Mouse (Mus musculus) heart, adult 8-10 months (tissue): ENCODE data around the gene Tmem189. TPM values are rescaled to one million over a fixed set of nuclear protein-coding genes. Genes with fewer than 3 reads are reported as not detected.
"Not testable (repeated sequence)": the region's sequence is repeated elsewhere in the genome, so short reads cannot be mapped to it uniquely, and the experiment has no call there.

Experiments
- DNase-seq: peaks from one replicate; pipeline ENCODE4 v3.0.0; 2022; ENCODE audit warnings: low spot score
- total RNA-seq, 4 experiments: library from RNA; stranded (reverse); gene quantifications; 2 replicates each; pipeline ENCODE4 v1.2.4; 2022

Tmem189 gene
- total RNA-seq, 4 experiments from 2014 or later = 22.6 to 26.6 (median 23.4) TPM

DNA sequence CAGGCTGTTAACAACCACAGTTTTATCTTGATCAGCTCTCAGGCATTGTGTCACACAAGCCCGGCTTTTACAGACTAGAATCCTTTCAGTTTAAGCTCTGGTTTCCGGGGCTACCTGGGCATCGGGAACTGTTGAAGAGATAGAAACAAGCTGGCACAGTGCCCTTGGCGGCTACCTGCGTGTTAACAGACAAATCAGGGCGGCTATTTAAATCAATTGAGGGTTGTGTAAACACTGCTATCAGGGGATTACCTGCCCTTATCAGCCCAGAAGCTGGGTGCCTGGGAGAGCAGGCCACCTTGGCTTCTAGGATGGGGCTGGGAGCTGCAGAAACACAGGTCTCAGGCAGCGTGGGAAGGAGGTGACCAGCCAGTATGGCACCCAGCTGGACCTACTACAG, 36.9 kb downstream of the Tmem189 start:
- DNase-seq = no peak

DNA sequence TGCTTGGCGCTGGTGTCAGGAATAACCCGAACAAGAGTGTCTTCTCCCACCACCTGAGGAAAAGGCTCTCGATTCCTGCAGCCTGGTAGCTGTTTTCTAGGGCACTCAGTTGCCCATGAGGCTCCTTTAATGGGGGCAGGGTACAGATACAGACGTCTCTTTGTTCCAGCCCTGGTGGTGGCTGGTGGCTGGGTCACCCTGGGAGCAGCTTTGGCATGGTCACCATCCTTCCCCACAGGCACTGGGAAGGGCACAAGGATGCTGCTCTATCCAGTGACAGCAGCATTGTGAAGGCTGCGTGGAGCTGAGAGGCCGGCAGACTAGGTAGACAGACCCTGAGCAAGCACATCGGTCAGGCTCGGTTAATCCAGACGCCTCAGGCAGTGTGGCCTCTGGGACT, 38.0 kb downstream of the Tmem189 start:
- no peak for DNase-seq

DNA sequence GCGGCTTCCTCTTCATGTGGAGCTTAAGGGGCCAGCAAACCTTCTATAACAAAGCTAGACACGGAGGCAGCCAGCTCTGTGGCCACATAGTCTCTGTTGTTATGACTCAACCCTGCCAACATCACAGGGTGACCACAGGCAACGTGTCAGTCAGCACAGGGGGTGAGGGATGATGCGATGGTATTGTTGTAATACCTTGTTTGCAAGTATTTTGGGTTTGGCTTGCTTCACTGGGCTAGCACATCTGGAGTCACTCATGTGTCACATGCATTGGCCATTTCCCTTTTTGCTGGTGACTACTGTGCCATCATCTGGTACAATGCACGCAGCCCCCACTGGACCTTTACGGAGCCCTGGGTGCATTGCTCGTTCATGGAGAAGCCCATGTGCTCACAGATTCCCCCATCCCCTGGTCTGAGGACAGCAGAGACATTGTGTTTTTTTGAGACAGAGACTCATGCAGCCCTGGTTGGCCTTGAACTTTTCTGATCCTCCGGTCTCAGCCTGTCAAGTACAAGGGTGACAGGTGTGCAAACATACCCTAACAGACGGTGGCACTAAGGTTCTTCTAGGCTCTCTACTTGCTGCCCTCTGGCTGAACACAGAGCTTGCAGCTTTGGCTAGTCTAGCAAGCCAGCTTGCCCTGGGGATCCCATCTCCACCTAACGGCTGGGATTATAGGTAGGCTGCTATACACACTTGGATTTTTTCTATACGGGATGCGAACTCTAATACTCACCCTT, 40.2 kb downstream of the Tmem189 start:
- no peak for DNase-seq

DNA sequence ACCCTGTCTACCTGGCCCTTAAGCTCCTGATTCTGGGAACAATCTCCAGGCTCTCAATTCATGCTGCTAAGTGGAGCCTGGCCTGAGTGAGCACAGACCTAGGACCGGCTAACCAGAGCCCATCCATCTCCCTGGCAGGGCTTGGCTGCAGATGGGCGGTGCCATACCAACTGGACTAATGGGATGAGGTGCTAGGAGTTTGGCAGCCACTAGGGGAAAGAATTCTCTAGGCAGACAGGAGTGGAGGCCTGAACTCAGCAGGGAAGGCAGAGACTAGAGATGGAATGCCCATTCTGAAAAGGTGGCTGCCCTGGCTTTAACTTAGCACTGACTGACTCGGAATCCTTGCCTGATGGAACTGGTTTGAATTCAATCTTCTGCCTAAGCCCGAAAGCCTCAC, 43.2 kb downstream of the Tmem189 start:
- no peak for DNase-seq

GRCm38 (mm10) chr2:167643356-167644052, 46.1 kb downstream of the Tmem189 start:
- DNase-seq = not testable (repeated sequence)

- DNase-seq = no peak
Observed at GRCm38 (mm10) chr2:167642164-167642563, 47.5 kb downstream of the Tmem189 start.

- DNase-seq = no peak
Observed at GRCm38 (mm10) chr2:167641337-167641736, 48.3 kb downstream of the Tmem189 start.

- no peak for DNase-seq
Observed at GRCm38 (mm10) chr2:167640279-167640678, 49.3 kb downstream of the Tmem189 start.

GRCm38 (mm10) chr2:167634865-167635512, 54.6 kb downstream of the Tmem189 start:
- DNase-seq = no peak

- peak; percentile 97 for DNase-seq
Observed at GRCm38 (mm10) chr2:167634338-167634770, 55.3 kb downstream of the Tmem189 start.

DNA sequence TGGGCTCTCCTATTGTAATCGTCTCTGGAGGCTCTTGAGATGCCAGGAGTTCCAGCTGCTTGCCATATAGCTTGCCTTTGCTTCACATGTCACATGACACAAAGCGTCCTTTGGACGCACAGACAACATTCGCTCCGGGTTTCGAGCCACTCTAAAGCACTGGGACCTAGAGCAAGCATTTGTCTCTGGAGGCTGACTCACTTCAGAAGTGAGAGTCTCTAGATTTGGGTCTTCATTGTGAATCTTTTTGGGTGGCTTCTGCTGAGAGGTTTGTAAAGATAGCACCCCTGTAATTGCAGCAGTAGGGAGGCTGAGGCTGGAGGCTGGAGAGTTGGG, 56.1 kb downstream of the Tmem189 start:
- DNase-seq = no peak

DNA sequence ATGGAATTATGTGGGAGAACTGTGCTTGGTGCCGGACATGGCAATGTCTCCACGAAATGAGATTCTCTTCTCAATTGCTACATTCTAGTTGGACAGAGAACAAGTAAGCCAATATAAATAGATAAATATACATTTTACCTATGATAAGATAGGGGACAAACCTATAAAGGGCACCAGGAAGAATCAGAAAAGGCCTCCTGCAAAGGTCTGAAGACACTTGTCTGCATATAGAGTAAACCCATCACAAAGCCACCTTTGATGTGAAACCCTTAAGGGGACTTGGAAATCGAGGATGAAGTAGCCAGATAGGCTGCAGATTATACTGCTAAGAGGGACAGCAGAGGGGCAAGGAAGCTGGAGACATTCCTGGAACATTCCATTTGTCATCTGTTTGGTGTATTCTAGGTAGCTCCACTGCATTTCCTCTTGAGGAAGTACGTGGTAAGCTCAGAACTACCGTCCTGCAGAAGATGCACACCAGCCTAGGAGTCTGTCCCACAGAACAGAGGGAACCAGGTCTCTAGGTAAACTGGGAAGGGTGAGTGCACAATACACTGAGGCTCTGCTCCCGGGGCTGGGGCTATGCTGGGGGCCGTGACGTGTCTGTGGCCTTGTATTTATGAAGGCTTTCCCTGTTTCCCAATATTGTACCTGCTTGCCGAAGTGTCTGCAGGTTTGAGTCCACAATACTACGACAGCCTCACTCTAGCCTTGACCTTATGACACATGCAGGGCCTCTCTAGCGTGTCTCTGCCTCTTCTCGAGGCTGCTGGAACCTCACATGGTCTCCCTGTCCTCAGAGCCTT, 56.7 kb downstream of the Tmem189 start:
- DNase-seq = no peak

DNA sequence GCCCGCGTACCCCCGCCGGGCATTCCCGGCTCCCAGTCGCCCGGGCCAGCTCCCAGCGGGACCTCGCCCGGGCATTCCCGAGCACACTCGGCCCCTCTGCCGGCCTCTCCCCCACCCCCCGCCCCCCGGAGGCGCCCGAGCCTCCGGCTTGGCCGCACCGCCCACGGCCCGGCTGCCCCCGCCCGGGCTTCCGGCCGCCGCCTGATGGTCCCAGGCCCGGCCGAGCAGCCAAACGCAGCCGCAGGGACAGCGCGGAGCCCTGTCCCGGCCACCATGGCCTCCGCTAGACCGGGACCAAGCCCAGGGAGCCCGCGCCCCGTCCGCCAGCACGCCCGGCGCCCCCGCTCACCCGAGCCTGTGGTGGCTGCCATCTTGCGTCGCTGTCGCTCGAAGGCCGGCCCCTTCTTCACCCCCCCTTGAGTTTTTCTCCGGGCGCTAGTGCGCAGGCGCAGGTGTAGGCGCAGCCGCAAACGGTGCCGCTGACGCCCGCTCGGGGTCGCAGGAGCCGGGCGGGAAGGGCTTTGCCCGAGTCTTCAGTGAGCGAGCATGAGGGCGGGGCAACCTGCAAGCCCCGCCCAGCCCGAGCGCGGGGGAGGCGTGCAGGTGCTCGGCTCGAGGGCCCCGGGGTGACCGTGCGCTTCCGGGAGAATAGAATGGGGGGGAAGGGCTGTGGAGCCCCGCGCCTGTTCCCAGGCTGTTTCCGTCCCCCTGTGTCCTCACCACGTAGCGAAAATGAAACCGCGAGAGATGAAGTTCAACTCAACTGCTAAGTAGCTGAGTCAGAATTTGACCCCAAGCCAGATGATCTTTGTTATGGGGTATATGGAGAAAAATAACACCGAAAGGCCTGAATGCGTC, 57.8 kb downstream of the Tmem189 start, which contains the start of gene Ube2v1:
TSS of gene Ube2v1 (minus strand) at position 505 of the 858 bp plus-strand sequence.
- peak; percentile 96 for DNase-seq

DNA sequence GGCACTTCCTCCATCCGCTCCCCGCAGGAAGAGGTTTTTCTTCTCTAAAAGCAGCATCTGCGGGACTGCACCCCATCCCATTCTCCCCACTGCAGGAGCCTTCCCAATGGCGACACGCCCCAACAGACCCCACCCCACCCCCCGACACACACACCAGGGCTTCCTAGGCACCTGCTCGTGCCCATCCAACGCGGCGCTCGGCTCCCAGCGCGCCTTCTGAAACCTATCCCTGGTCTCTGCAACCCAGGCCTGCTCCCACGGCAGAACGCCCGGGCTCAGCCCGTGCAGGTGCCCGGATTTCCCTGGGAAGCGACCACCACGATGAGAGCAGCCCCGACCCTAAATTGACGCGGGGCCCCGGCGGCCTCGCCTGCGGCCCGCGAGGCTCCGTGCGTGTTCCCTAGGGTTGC, 58.4 kb downstream of the Tmem189 start:
- no peak for DNase-seq

GRCm38 (mm10) chr2:167630421-167630820, 59.2 kb downstream of the Tmem189 start:
- DNase-seq = no peak

DNA sequence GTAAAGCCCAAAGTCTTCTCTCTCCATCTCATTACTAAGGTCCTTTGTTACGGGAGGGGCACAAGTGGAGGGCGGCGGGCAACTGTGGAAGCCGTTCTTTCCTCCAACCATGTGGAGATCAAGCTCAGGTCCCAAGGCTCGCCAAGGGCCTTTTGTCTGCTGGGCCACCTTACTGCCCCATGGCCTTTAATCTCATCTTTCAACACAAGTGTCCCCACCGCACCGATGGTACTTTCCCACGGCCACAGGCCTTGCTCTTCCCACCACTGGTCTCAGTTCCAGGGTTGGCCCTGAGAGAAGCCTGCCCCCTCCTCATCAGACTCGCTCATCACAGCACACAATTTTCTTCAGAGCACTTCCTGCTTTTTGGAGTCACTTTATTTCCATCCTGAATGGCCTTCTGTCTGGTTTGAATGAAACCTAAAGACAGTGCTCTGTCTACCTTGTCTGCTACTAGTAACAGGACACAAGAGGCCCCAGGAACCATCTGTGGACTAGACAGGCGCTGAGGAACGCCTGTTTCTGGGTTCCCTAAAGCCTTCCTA, 59.9 kb downstream of the Tmem189 start:
- no peak for DNase-seq

- DNase-seq = no peak
Observed at GRCm38 (mm10) chr2:167628872-167629271, 60.8 kb downstream of the Tmem189 start.

GRCm38 (mm10) chr2:167627019-167627418, 62.6 kb downstream of the Tmem189 start:
- DNase-seq = no peak

DNA sequence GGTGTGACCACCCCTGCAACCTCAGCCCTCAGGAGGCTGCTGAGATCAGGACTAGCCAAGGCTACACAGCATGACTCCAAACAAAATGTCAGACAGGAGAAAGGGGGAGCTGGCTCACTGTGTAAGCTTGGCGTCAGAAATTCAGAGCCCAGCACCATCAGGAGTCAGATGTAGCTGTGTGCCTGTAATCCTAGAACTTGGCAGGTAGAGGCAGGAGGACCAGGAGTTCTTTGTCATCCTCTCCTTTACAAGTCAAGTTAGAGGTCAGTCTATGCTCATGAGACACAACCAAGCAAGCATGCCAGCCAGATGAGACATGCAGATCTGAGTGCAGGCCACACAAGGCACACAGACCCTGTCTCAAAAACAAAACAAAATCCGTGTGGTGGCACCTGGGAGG, 64.0 kb downstream of the Tmem189 start:
- no peak for DNase-seq

GRCm38 (mm10) chr2:167624368-167625075, 65.1 kb downstream of the Tmem189 start:
- no peak for DNase-seq
